Mouse (Mus musculus) CH12.LX (cell line): Measurements from ENCODE around the gene Fam227b. TPM values are rescaled to one million over a fixed set of nuclear protein-coding genes. Genes with fewer than 3 reads are reported as not detected.

Experiments used
- DNase-seq: peaks from one replicate; pipeline ENCODE4 v3.0.0-alpha.2; 2013; ENCODE audit errors: extremely low read depth
- H3K27ac ChIP-seq: 2 replicates; pipeline ENCODE4 v1.5.1; 2012; ENCODE audit warnings: low read depth, mild to moderate bottlenecking, control low read depth, moderate library complexity; ENCODE audit not compliant: insufficient read depth
- H3K27me3 ChIP-seq: replicated peaks from 2 replicates; pipeline ENCODE3; 2012; ENCODE audit warnings: inconsistent platforms
- H3K36me3 ChIP-seq, 2 experiments: replicated peaks in 1 of 2; 2 replicates each; pipeline versions ENCODE3 to v1.6.1; 2012; ENCODE audit warnings: inconsistent platforms in 1 of 2, low read length in 1 of 2, mild to moderate bottlenecking in 1 of 2, mixed read lengths in 1 of 2, moderate library complexity in 1 of 2; ENCODE audit not compliant: control insufficient read depth in 1 of 2, insufficient read depth in 1 of 2
- H3K4me1 ChIP-seq, 2 experiments: 2 replicates each; pipeline ENCODE4 v1.6.1; 2012; ENCODE audit warnings: inconsistent platforms in 1 of 2, moderate library complexity in 1 of 2; ENCODE audit not compliant: insufficient read depth in 2 of 2, control insufficient read depth in 1 of 2
- H3K4me2 ChIP-seq: 2 replicates; pipeline ENCODE4 v1.6.1; 2012; ENCODE audit warnings: low read depth, mild to moderate bottlenecking, control low read depth; ENCODE audit not compliant: poor library complexity, insufficient read depth, severe bottlenecking
- H3K4me3 ChIP-seq, 3 experiments: fragments of 150-350 bp in 1 of 3; sonication (generic) in 1 of 3; replicated peaks in 1 of 3; 2 replicates each; pipeline versions ENCODE3 to v1.5.1; 2011 to 2012; ENCODE audit warnings: low read depth in 2 of 3, low read length in 2 of 3, mild to moderate bottlenecking in 2 of 3, moderate library complexity in 2 of 3, control low read depth in 1 of 3, improper control_type of control experiment in 1 of 3, inconsistent platforms in 1 of 3, mixed read lengths in 1 of 3; ENCODE audit not compliant: poor library complexity in 1 of 3
- H3K79me2 ChIP-seq: replicated peaks from 2 replicates; pipeline ENCODE4 v1.6.1; 2012; ENCODE audit warnings: mild to moderate bottlenecking, moderate library complexity; ENCODE audit not compliant: control insufficient read depth, poor library complexity, insufficient read depth, severe bottlenecking; ENCODE audit errors: extremely low read depth
- H3K9ac ChIP-seq: 2 replicates; pipeline ENCODE4 v1.6.1; 2012; ENCODE audit warnings: low read depth, mild to moderate bottlenecking, control low read depth, moderate library complexity; ENCODE audit not compliant: insufficient read depth
- H3K9me3 ChIP-seq: replicated peaks from 2 replicates; pipeline ENCODE3; 2012; ENCODE audit warnings: low read length, inconsistent platforms, mixed read lengths
- BHLHE40 ChIP-seq: IDR thresholded peaks from 2 replicates; pipeline ENCODE4 v1.6.1; 2011; ENCODE audit warnings: mild to moderate bottlenecking, low read depth, low read length, improper control_type of control experiment
- CHD2 ChIP-seq: IDR thresholded peaks from 2 replicates; pipeline ENCODE4 v1.6.1; 2011; ENCODE audit warnings: low read length, improper control_type of control experiment
- EP300 ChIP-seq: IDR thresholded peaks from 2 replicates; pipeline ENCODE4 v1.6.1; 2011; ENCODE audit warnings: low read length, improper control_type of control experiment
- ETS1 ChIP-seq: conservative IDR thresholded peaks from 2 replicates; pipeline ENCODE4 v1.6.1; 2012; ENCODE audit warnings: low read depth, mild to moderate bottlenecking, inconsistent platforms, low read length, improper control_type of control experiment, moderate library complexity
- GABPA ChIP-seq: IDR thresholded peaks from 2 replicates; pipeline ENCODE4 v1.6.1; 2012; ENCODE audit warnings: low read depth, low read length, improper control_type of control experiment, inconsistent platforms; ENCODE audit not compliant: insufficient replicate concordance
- IRF4 ChIP-seq: IDR thresholded peaks from 2 replicates; pipeline ENCODE4 v1.6.1; 2014; ENCODE audit warnings: low read depth, mild to moderate bottlenecking, inconsistent platforms, low read length, improper control_type of control experiment
- JUN ChIP-seq: IDR thresholded peaks from 2 replicates; pipeline ENCODE4 v1.6.1; 2011; ENCODE audit warnings: low read depth, mild to moderate bottlenecking, low read length, improper control_type of control experiment, moderate library complexity; ENCODE audit not compliant: insufficient read depth
- JUND ChIP-seq: conservative IDR thresholded peaks from 2 replicates; pipeline ENCODE4 v1.6.1; 2011; ENCODE audit warnings: low read depth, low read length, improper control_type of control experiment
- KAT2A ChIP-seq: IDR thresholded peaks from 2 replicates; pipeline ENCODE4 v1.6.1; 2012; ENCODE audit warnings: low read length, improper control_type of control experiment, inconsistent platforms; ENCODE audit not compliant: insufficient replicate concordance
- MAX ChIP-seq: IDR thresholded peaks from 2 replicates; pipeline ENCODE4 v1.6.1; 2011; ENCODE audit warnings: low read length, improper control_type of control experiment
- MEF2A ChIP-seq: IDR thresholded peaks from 2 replicates; pipeline ENCODE4 v1.6.1; 2014; ENCODE audit warnings: low read depth, mild to moderate bottlenecking, inconsistent platforms, low read length, improper control_type of control experiment, borderline replicate concordance
- NELFE ChIP-seq: IDR thresholded peaks from 2 replicates; pipeline ENCODE4 v1.6.1; 2011; ENCODE audit warnings: low read depth, low read length, improper control_type of control experiment
- POLR2A ChIP-seq: IDR thresholded peaks from 2 replicates; pipeline ENCODE4 v1.6.1; 2011; ENCODE audit warnings: low read depth, mild to moderate bottlenecking, improper control_type of control experiment, low read length
- SIN3A ChIP-seq: IDR thresholded peaks from 2 replicates; pipeline ENCODE4 v1.6.1; 2012; ENCODE audit warnings: low read length, improper control_type of control experiment, inconsistent platforms
- TBP ChIP-seq: conservative IDR thresholded peaks from 2 replicates; pipeline ENCODE4 v1.6.1; 2011; ENCODE audit warnings: low read depth, low read length, improper control_type of control experiment
- TCF12 ChIP-seq: IDR thresholded peaks from 2 replicates; pipeline ENCODE4 v1.6.1; 2014; ENCODE audit warnings: low read depth, mild to moderate bottlenecking, inconsistent platforms, low read length, improper control_type of control experiment
- ZC3H11A ChIP-seq: IDR thresholded peaks from 2 replicates; pipeline ENCODE4 v1.6.1; 2012; ENCODE audit warnings: low read depth, mild to moderate bottlenecking, inconsistent platforms, low read length, improper control_type of control experiment
- ZMIZ1 ChIP-seq: IDR thresholded peaks from 2 replicates; pipeline ENCODE4 v1.6.1; 2012; ENCODE audit warnings: low read depth, mild to moderate bottlenecking, inconsistent platforms, low read length, improper control_type of control experiment
- dilution Hi-C: fragments of 300-500 bp; cut with MboI; formaldehyde crosslinking; loops from 2 replicates; pipeline ENCODE4 v1.14.3; 2020; ENCODE audit warnings: low sequenced_read_pairs; ENCODE audit not compliant: extremely low pct_unique_long_range_greater_than_20kb, extremely low pct_ligation_motif_present
- in situ Hi-C: fragments of 300-500 bp; cut with MboI; formaldehyde crosslinking; loops from 3 replicates; pipeline ENCODE4 v1.14.3; 2019; ENCODE audit warnings: low sequenced_read_pairs, low pct_ligation_motif_present, low pct_unique_long_range_greater_than_20kb, mixed read lengths
- polyA plus RNA-seq: library from polyadenylated mRNA; unstranded; fragments of >175 nt; gene quantifications from 2 replicates; pipeline ENCODE4 v1.2.1, GENCODE M21; 2012; ENCODE audit warnings: low read depth; ENCODE audit not compliant: insufficient read length
- total RNA-seq, 2 experiments: library from RNA; depleted of rRNA; stranded (reverse); fragments of 300-350 nt in 1 of 2; fragments of >200 nt in 1 of 2; gene quantifications; 2 replicates each; pipeline ENCODE4 v1.2.3; 2012 to 2014

Gene Fam227b
- total and polyA plus RNA-seq, 3 experiments, result not detected

- Histone ChIP-seq H3K27ac (no peak overlapping the region), H3K4me1 (no peaks in the 10 kb centered on the region), H3K4me3 (no peak overlapping the region), H3K4me2 (no peak overlapping the region), H3K79me2 (no peaks in the 10 kb centered on the region), H3K9me3 (no peaks in the 10 kb centered on the region), H3K9ac (no peak overlapping the region), H3K36me3 (no peaks in the 10 kb centered on the region), H3K27me3 (no peaks in the 10 kb centered on the region)
- dilution Hi-C loops (no loop called here), in situ Hi-C loops (no loop called here)
- no peak for TF ChIP-seq JUN
- no peak for TF ChIP-seq NELFE
- no peak for TF ChIP-seq KAT2A
- TF ChIP-seq GABPA, result no peak
- DNase-seq, result no peak
These were observed 149.5 kb downstream of the Fam227b start for GRCm38 (mm10) chr2:126002291-126002690.

- in situ Hi-C loops, result no loop called here
- no peaks in the 10 kb centered on the region for H3K9me3 ChIP-seq
- TF ChIP-seq POLR2A (no peak), SIN3A (no peak), TCF12 (no peak), JUND (no peak), ZC3H11A (no peak), IRF4 (no peak), MEF2A (no peak), MAX (no peak), ZMIZ1 (no peak), TBP (no peak), BHLHE40 (no peak), ETS1 (no peak), NELFE (no peak), EP300 (no peak), CHD2 (no peak)
- TF ChIP-seq, all 38 proteins: peak for 0
- H3K4me1 ChIP-seq, result peaks cover 0 to 9% of the 10 kb centered on the region in 2 experiments; a peak in 2 of 4 replicates
- H3K36me3 ChIP-seq, result peaks cover 23 to 69% of the 10 kb centered on the region in 2 experiments
- H3K9ac ChIP-seq, result no peak overlapping the region
- H3K79me2 ChIP-seq, result no peaks in the 10 kb centered on the region
- no peak for DNase-seq
- H3K4me2 ChIP-seq, result no peak overlapping the region
- dilution Hi-C loops, result no loop called here
- no peak overlapping the region for H3K4me3 ChIP-seq
- no peak overlapping the region for H3K27ac ChIP-seq
- H3K27me3 ChIP-seq, result no peaks in the 10 kb centered on the region
These were observed 175.9 kb downstream of the Fam227b start for GRCm38 (mm10) chr2:125975808-125976345.
